Comparison of ENCODE assay signal across 11 mouse cellular contexts in genomic region chr12:99741631-99742030, GRCm38 (mm10).
A peak's percentile ranks its signal among the peaks of the same experiment; 100 is the strongest.
DNase-seq lines count a peak whose midpoint lies in the region; ATAC-seq and TF ChIP-seq lines count a peak whose summit lies in the region.
"Had no signal": no experiment of that assay in that cellular context is flagged by ENCODE, and none has a peak within 500 bp of the region (broad histone marks: within the 10 kb centered on the region; RNA-seq: fewer than 3 reads in every experiment).

No protein-coding gene starts in this region.

- H3K27me3 ChIP-seq in heart, postnatal 0 days (ENCODE audit: control insufficient read depth, insufficient read depth, low read length): no peaks in the 10 kb centered on the region
- no peaks in the 10 kb centered on the region for H3K27me3 ChIP-seq in heart, embryonic 12.5 days (replicated peaks)
- no peaks in the 10 kb centered on the region for H3K27me3 ChIP-seq in spleen, adult 2 months (ENCODE audit: control insufficient read depth, insufficient read depth, low read length)
- H3K27me3 ChIP-seq in kidney, embryonic 16.5 days (ENCODE audit: insufficient read depth, low read length): no peaks in the 10 kb centered on the region
- H3K27me3 ChIP-seq: megakaryocyte, embryonic 14.5 days had no signal

- no peak for ATAC-seq in heart, postnatal 0 days (ENCODE audit: insufficient read depth, low read depth)
- no peak for ATAC-seq in heart, embryonic 12.5 days (ENCODE audit: insufficient number of reproducible peaks, low FRiP score)
- ATAC-seq in megakaryocyte-erythroid progenitor cell, adult 5-6 weeks (replicated peaks; ENCODE audit: low FRiP score, low TSS enrichment, poor library complexity, severe bottlenecking): peak; percentile 75
- no peak for ATAC-seq in kidney, embryonic 16.5 days (ENCODE audit: low FRiP score, low TSS enrichment)

- H3K36me3 ChIP-seq in heart, postnatal 0 days (replicated peaks; ENCODE audit: control insufficient read depth, insufficient read depth, low read length): no peaks in the 10 kb centered on the region
- no peaks in the 10 kb centered on the region for H3K36me3 ChIP-seq in heart, embryonic 12.5 days
- H3K36me3 ChIP-seq in spleen, adult 2 months (ENCODE audit: control insufficient read depth, insufficient read depth, low read length): no peaks in the 10 kb centered on the region
- no peaks in the 10 kb centered on the region for H3K36me3 ChIP-seq in kidney, embryonic 16.5 days (ENCODE audit: insufficient read depth, low read length)

- no peak overlapping the region for H3K9ac ChIP-seq in heart, postnatal 0 days (replicated peaks; ENCODE audit: low read depth, low read length)
- H3K9ac ChIP-seq in heart, embryonic 12.5 days: no peak overlapping the region
- no peak overlapping the region for H3K9ac ChIP-seq in kidney, embryonic 16.5 days (replicated peaks; ENCODE audit: low read length)

- no peak for TF ChIP-seq EP300 in heart, postnatal 0 days (IDR thresholded peaks at IDR 0.05; ENCODE audit: low read depth)

- peak; percentile 23 for DNase-seq in heart, postnatal 0 days (ENCODE audit: low spot score)
- peak; percentile 9 to 22 for DNase-seq in spleen, adult 2 months (ENCODE audit: low read depth in 1 of 2, low spot score in 2 of 2)
- no peak for DNase-seq in spleen, adult 18-20 months
- peak; percentile 44 for DNase-seq in thymus, postnatal 4 days
- no peak for DNase-seq in layer of hippocampus, adult 9-10 months (ENCODE audit: low spot score)
- DNase-seq: cerebellum, adult 9-11 months; right cerebral cortex, adult 18-20 months had no signal

- no peak overlapping the region for H3K4me3 ChIP-seq in heart, postnatal 0 days (ENCODE audit: low read depth, low read length)
- H3K4me3 ChIP-seq in heart, embryonic 12.5 days: no peak overlapping the region
- H3K4me3 ChIP-seq in spleen, adult 2 months (ENCODE audit: extremely low read depth, insufficient read depth, insufficient read length): no peak overlapping the region
- no peak overlapping the region for H3K4me3 ChIP-seq in kidney, embryonic 16.5 days (ENCODE audit: low read length)
- H3K4me3 ChIP-seq: megakaryocyte, embryonic 14.5 days had no signal

- H3K9me3 ChIP-seq in heart, postnatal 0 days (replicated peaks; ENCODE audit: control insufficient read depth, low read length): no peaks in the 10 kb centered on the region
- no peaks in the 10 kb centered on the region for H3K9me3 ChIP-seq in heart, embryonic 12.5 days (replicated peaks)
- H3K9me3 ChIP-seq in kidney, embryonic 16.5 days (ENCODE audit: low read length): no peaks in the 10 kb centered on the region

- TF ChIP-seq CTCF in heart, postnatal 0 days (IDR thresholded peaks at IDR 0.05; ENCODE audit: low read depth): peak; percentile 39
- peak; percentile 1; the same call in 1 of the 2 replicates for TF ChIP-seq CTCF in spleen, adult 2 months (IDR thresholded peaks at IDR 0.05; ENCODE audit: extremely low read depth, insufficient read depth, insufficient read length, insufficient replicate concordance)

- WGBS in heart, postnatal 0 days: 62% methylated on average over 8 of the region's 8 CpGs
- 57% methylated on average over 8 of the region's 8 CpGs for WGBS in heart, embryonic 12.5 days
- 31% methylated on average over 8 of the region's 8 CpGs for WGBS in spleen, adult 2 months
- 45% methylated on average over 8 of the region's 8 CpGs for WGBS in kidney, embryonic 16.5 days

- H3K4me2 ChIP-seq in heart, postnatal 0 days (ENCODE audit: low read depth, low read length): no peak overlapping the region
- no peak overlapping the region for H3K4me2 ChIP-seq in heart, embryonic 12.5 days
- H3K4me2 ChIP-seq in kidney, embryonic 16.5 days (replicated peaks; ENCODE audit: low read depth, low read length): no peak overlapping the region

- H3K4me1 ChIP-seq in heart, postnatal 0 days (ENCODE audit: control insufficient read depth, insufficient read depth): no peaks in the 10 kb centered on the region
- peaks cover 6% of the 10 kb centered on the region for H3K4me1 ChIP-seq in heart, embryonic 12.5 days (replicated peaks)
- H3K4me1 ChIP-seq in spleen, adult 2 months (ENCODE audit: control insufficient read depth, insufficient read depth, insufficient read length): peaks cover 4% of the 10 kb centered on the region; the same call in 1 of the 2 replicates
- H3K4me1 ChIP-seq in kidney, embryonic 16.5 days (ENCODE audit: insufficient read depth, low read length): no peaks in the 10 kb centered on the region

- H3K27ac ChIP-seq in heart, postnatal 0 days (ENCODE audit: low read depth): no peak overlapping the region
- no peak overlapping the region for H3K27ac ChIP-seq in heart, embryonic 12.5 days (ENCODE audit: poor library complexity, severe bottlenecking)
- H3K27ac ChIP-seq in spleen, adult 2 months (ENCODE audit: insufficient read depth, low read length): peak overlapping the region; percentile 6; the same call in 1 of the 2 replicates
- H3K27ac ChIP-seq in kidney, embryonic 16.5 days (ENCODE audit: low read length): no peak overlapping the region

- no peak for TF ChIP-seq POLR2A in spleen, adult 2 months (IDR thresholded peaks at IDR 0.05; ENCODE audit: low read depth, low read length)

Comparison
In these comparisons a context has a peak if more than half of its experiments do, and no peak if none do; other contexts are left out.
1. DNase-seq: peak in heart, postnatal 0 days (single experiment), spleen, adult 2 months (2 of 2) and thymus, postnatal 4 days (single experiment); none in spleen, adult 18-20 months (0 of 2) and layer of hippocampus, adult 9-10 months (single experiment).